Mouse (Mus musculus) adrenal gland (tissue): ENCODE data around the gene Ndufb8.

Experiments used
- intact Hi-C: fragments of 180-260 bp; cut with DNase I; formaldehyde crosslinking; loops from one replicate; pipeline ENCODE4 v1.15.1; 2025
- long read RNA-seq, 2 experiments: library from polyadenylated mRNA; unstranded; transcript quantifications; one replicate each; pipeline ENCODE4 v2.0.0; 2020; ENCODE audit warnings: borderline replicate concordance in 1 of 2; ENCODE audit not compliant: insufficient replicate concordance in 1 of 2

Ndufb8 gene
- long read RNA-seq, experiment 1, transcript Ndufb8-201 (5 exons, 680 nt): major isoform, 251 of 269 reads
- long read RNA-seq, experiment 1, transcript Ndufb8-205 (5 exons, 603 nt): minor isoform, 6 of 269 reads
- long read RNA-seq, experiment 1, transcript Ndufb8-209 (5 exons, 2,142 nt): minor isoform, 5 of 269 reads
- long read RNA-seq, experiment 1, partial matches to known transcripts: 2 of 269 reads
- long read RNA-seq, experiment 1, other reads (novel, unspliced or antisense): 5 of 269 reads
- long read RNA-seq, experiment 2, transcript Ndufb8-209 (5 exons, 2,142 nt): minor isoform, 22 of 270 reads
- long read RNA-seq, experiment 2, transcript Ndufb8-201 (5 exons, 680 nt): major isoform, 232 of 270 reads
- long read RNA-seq, experiment 2, partial matches to known transcripts: 7 of 270 reads
- long read RNA-seq, experiment 2, other reads (novel, unspliced or antisense): 5 of 270 reads

GRCm38 (mm10) chr19:44554861-44555590, at the start of gene Ndufb8:
TSS of gene Ndufb8 (minus strand) at chr19:44555440.
- intact Hi-C loops: no loop called here

- intact Hi-C loops: no loop called here
Observed at GRCm38 (mm10) chr19:44594180-44594579, 38.9 kb upstream of the Ndufb8 start.

GRCm38 (mm10) chr19:44591638-44592037, 36.4 kb upstream of the Ndufb8 start:
- intact Hi-C loops: no loop called here

- intact Hi-C loops: no loop called here
Observed at GRCm38 (mm10) chr19:44590992-44591391, 35.8 kb upstream of the Ndufb8 start.

GRCm38 (mm10) chr19:44589591-44590223, 34.5 kb upstream of the Ndufb8 start:
- intact Hi-C loops: no loop called here

GRCm38 (mm10) chr19:44588036-44588435, 32.8 kb upstream of the Ndufb8 start:
- intact Hi-C loops: no loop called here

- intact Hi-C loops: loop anchor here (1.0 to 5.0 kb wide), 3 partner anchors 170 to 313 kb away; no protein-coding TSS in a partner anchor
Observed at GRCm38 (mm10) chr19:44582638-44583309, 27.5 kb upstream of the Ndufb8 start.

GRCm38 (mm10) chr19:44582103-44582502, 26.9 kb upstream of the Ndufb8 start:
- intact Hi-C loops: loop anchor here (1.0 to 5.0 kb wide), 3 partner anchors 170 to 313 kb away; no protein-coding TSS in a partner anchor

- intact Hi-C loops: no loop called here
Observed at GRCm38 (mm10) chr19:44578038-44578437, 22.8 kb upstream of the Ndufb8 start.

GRCm38 (mm10) chr19:44576275-44576674, 21.0 kb upstream of the Ndufb8 start:
- intact Hi-C loops: no loop called here

GRCm38 (mm10) chr19:44567763-44568162, 12.5 kb upstream of the Ndufb8 start:
- intact Hi-C loops: no loop called here

GRCm38 (mm10) chr19:44564006-44564405, 8.8 kb upstream of the Ndufb8 start:
- intact Hi-C loops: no loop called here

GRCm38 (mm10) chr19:44562652-44563206, 7.5 kb upstream of the Ndufb8 start, which contains the start of gene Hif1an:
TSS of gene Hif1an (plus strand) at chr19:44562850.
- intact Hi-C loops: no loop called here

- intact Hi-C loops: no loop called here
Observed at GRCm38 (mm10) chr19:44554490-44554860, 765 bp downstream of the Ndufb8 start.

- intact Hi-C loops: no loop called here
Observed at GRCm38 (mm10) chr19:44553286-44553685, 2.0 kb downstream of the Ndufb8 start.

GRCm38 (mm10) chr19:44552731-44553130, 2.5 kb downstream of the Ndufb8 start, which contains the start of gene Gm20538:
TSS of gene Gm20538 (minus strand) at chr19:44552831.
- intact Hi-C loops: no loop called here

- intact Hi-C loops: loop anchor here (10.0 kb wide), 1 partner anchor 171 kb away; no protein-coding TSS in a partner anchor
Observed at GRCm38 (mm10) chr19:44545321-44546041, 9.8 kb downstream of the Ndufb8 start, which contains the start of gene Sec31b. TSS of gene Sec31b (minus strand) at chr19:44545864.

GRCm38 (mm10) chr19:44544775-44545174, 10.5 kb downstream of the Ndufb8 start:
- intact Hi-C loops: loop anchor here (10.0 kb wide), 1 partner anchor 170 kb away; no protein-coding TSS in a partner anchor

- intact Hi-C loops: loop anchor here (10.0 kb wide), 1 partner anchor 170 kb away; no protein-coding TSS in a partner anchor
Observed at GRCm38 (mm10) chr19:44544372-44544771, 10.9 kb downstream of the Ndufb8 start.
